Mouse (Mus musculus) brain, embryonic 14.5 days (tissue): Measurements from ENCODE around the gene Cd68.

Experiments used
- CTCF ChIP-seq: fragments of 200-500 bp; IDR thresholded peaks from 2 replicates; pipeline ENCODE4 v1.5.1; 2012; ENCODE audit warnings: inconsistent platforms, mild to moderate bottlenecking, moderate library complexity, borderline replicate concordance; ENCODE audit not compliant: insufficient read depth, insufficient read length; ENCODE audit errors: extremely low read depth
- POLR2A ChIP-seq: fragments of 200-500 bp; IDR thresholded peaks from 2 replicates; pipeline ENCODE4 v1.6.1; 2012; ENCODE audit warnings: mild to moderate bottlenecking, inconsistent platforms, borderline replicate concordance; ENCODE audit not compliant: poor library complexity, insufficient read depth, insufficient read length, severe bottlenecking; ENCODE audit errors: extremely low read depth

GRCm38 (mm10) chr11:69623006-69623405 is 42.9 kb downstream of the Cd68 start:
- TF ChIP-seq CTCF (no peak), POLR2A (no peak)
